Mouse (Mus musculus) ES-E14 (cell line): ENCODE data around the gene Cav2.

Experiments
- MAFK ChIP-seq: IDR thresholded peaks from 2 replicates; pipeline ENCODE4 v1.6.1; 2014; ENCODE audit warnings: mild to moderate bottlenecking, low read depth, low read length, inconsistent platforms; ENCODE audit not compliant: insufficient read depth
- ZC3H11A ChIP-seq: IDR thresholded peaks from 2 replicates; pipeline ENCODE4 v1.6.1; 2012; ENCODE audit warnings: low read depth, mild to moderate bottlenecking, inconsistent platforms, low read length, borderline replicate concordance
- ZNF384 ChIP-seq: IDR thresholded peaks from 2 replicates; pipeline ENCODE4 v1.6.1; 2012; ENCODE audit warnings: low read depth, low read length, inconsistent platforms

DNA sequence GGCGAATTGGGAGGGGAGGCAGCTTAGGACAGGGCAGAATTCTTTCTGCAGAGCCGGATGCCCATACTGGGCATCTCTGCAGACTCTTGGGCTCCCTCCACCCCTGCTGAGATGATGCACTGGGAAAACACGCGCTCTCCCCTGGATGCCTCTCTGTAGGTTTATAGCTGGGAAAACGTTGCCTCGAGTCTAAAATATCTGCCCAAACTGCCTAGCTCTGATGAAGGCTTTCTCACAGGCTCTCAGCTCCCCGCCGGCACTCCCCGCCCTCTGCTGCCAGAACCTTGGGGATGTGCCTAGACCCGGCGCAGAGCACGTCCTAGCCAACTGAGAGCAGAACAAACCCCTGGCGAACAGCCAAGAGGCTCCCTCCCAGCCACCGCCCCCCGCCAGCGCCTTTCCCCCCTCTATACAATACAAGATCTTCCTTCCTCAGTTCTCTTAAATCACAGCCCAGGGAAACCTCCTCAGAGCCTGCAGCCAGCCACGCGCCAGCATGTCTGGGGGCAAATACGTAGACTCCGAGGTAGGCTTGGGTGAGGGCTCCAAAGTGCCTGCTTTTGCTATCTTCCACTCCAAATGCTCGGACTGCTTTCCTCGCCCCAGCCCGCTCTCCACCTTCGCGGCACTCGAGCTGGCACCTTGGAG is 25.1 kb downstream of the Cav2 start, which contains the start of gene Cav1:
- TF ChIP-seq ZNF384 (no peak), MAFK (no peak), ZC3H11A (no peak)
